Mouse (Mus musculus) heart, postnatal 0 days (tissue): ENCODE measurements around the gene Gm39566.

Source experiments
- CTCF ChIP-seq: IDR thresholded peaks from 2 replicates; pipeline ENCODE4 v1.5.1; 2016; ENCODE audit warnings: antibody characterized with exemption, control low read depth, low read depth
- EP300 ChIP-seq: IDR thresholded peaks from 2 replicates; pipeline ENCODE4 v1.6.1; 2016; ENCODE audit warnings: antibody characterized with exemption, low read depth

GRCm38 (mm10) chr11:69789431-69789830, 25.7 kb downstream of the Gm39566 start:
- TF ChIP-seq CTCF (no peak), EP300 (no peak)
